Mouse (Mus musculus) liver, embryonic 13.5 days (tissue): ENCODE results near the gene 5730409E04Rik. TPM values are rescaled to one million over a fixed set of nuclear protein-coding genes. Genes with fewer than 3 reads are reported as not detected.
A peak's percentile ranks its signal among the peaks of the same experiment; 100 is the strongest.

Source experiments
- microRNA-seq: library from miRNA; unstranded; fragments of <30 nt; microRNA quantifications from one replicate; pipeline ENCODE4, GENCODE M21; 2016
- polyA plus RNA-seq: library from polyadenylated mRNA; unstranded; fragments of >200 nt; fragmentation: Nextera tagmentation; extraction: Ambion mirVana; gene quantifications from 2 replicates; pipeline ENCODE4 v1.2.1, GENCODE M21; 2015

Gene 5730409E04Rik
- polyA plus RNA-seq, 1 experiment from 2014 or later: 0.39 TPM

Small RNAs within 50 kb of the gene (microRNA-seq; reads per million reads assigned to microRNA genes)
- gene Mir7119: 4.1 reads per million, percentile 9 among the genes with 10 or more reads in this experiment

Other genes starting within 250 kb of the 5730409E04Rik start
- 5.0 and 5.1 TPM in 2 replicates for gene Ago3, start 180.3 kb upstream of the 5730409E04Rik start, polyA plus RNA-seq
- gene Ago1, start 141.2 kb upstream of the 5730409E04Rik start, polyA plus RNA-seq: 1.4 TPM in 2 replicates
- 0.14 and 0.17 TPM in 2 replicates for gene Ago4, start 76.3 kb upstream of the 5730409E04Rik start, polyA plus RNA-seq
- gene Clspn, start 52.9 kb upstream of the 5730409E04Rik start, polyA plus RNA-seq: 48.1 and 52.9 TPM in 2 replicates
- 355 and 356 TPM in 2 replicates for gene Psmb2, start 67.8 kb downstream of the 5730409E04Rik start, polyA plus RNA-seq
- not detected in 2 replicates for gene Tfap2e, start 126.4 kb downstream of the 5730409E04Rik start, polyA plus RNA-seq
- gene Ncdn, start 143.6 kb downstream of the 5730409E04Rik start, polyA plus RNA-seq: 8.8 and 10.5 TPM in 2 replicates
- gene AU040320, start 143.7 kb downstream of the 5730409E04Rik start, polyA plus RNA-seq: 6.4 and 7.6 TPM in 2 replicates